Mouse (Mus musculus): ENCODE results near the gene Galntl6.

DNA sequence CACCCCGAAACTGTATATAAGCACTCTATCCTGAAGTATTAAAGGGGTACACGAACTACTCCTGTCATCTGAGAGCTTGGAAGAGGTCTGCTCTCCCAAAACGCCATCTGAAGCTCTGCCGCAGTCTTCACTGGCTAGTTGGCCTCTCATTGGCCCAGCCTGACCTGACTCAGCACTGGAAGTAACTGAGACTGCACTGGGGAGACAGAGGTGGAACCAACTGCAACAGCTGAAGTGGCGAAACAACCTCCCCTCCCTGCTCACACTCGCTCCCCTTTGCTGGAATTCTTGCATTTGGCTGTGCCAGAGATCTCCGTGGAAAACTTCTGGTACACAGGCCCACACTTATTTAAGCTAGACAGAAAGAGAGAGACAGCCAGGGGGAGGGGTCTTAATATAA is 1089.3 kb downstream of the Galntl6 start:
- TF ChIP-seq CTCF (IDR thresholded peaks at IDR 0.05; ENCODE audit: borderline replicate concordance, control insufficient read depth, extremely low read depth, insufficient read depth, low read length, poor library complexity) (no peak), POLR2A (IDR thresholded peaks at IDR 0.05; ENCODE audit: control insufficient read depth, extremely low read depth, insufficient read depth, low read length, poor library complexity) (no peak)

All from thymus, adult 2 months (tissue).